ENCODE assay signal across 8 mouse cellular contexts in the genomic region with DNA sequence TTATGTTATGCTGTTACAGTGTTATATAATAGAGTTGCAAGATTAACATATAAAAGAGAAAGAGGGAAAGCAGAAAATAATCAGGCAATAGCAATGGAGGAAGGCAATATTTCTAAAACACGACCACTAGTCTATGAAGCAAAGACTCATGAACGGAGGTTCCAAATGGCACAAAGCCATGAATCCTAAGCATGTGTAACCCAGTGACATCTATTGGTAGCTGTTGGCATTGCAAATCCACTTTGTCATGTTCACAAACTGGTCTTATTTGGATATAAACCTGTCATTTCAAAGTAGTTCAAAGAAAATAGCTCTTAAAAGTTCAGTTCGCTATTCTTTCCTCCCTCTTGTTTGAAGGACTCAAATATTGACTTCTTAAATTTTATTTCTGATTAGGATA.
DNase-seq lines count a peak whose midpoint lies in the region; ATAC-seq and TF ChIP-seq lines count a peak whose summit lies in the region.
"Had no signal": no experiment of that assay in that cellular context is flagged by ENCODE, and none has a peak within 500 bp of the region (broad histone marks: within the 10 kb centered on the region; RNA-seq: fewer than 3 reads in every experiment).

No protein-coding gene starts in this region.

- H3K4me2 ChIP-seq in intestine, postnatal 0 days (replicated peaks; ENCODE audit: low read depth) = no peak overlapping the region
- H3K4me2 ChIP-seq in intestine, embryonic 15.5 days (replicated peaks) = no peak overlapping the region
- no peak overlapping the region for H3K4me2 ChIP-seq in lung, embryonic 14.5 days
- H3K4me2 ChIP-seq: liver, embryonic 13.5 days had no signal

- no peak; the same call in 1 of the 2 replicates for TF ChIP-seq RAD21 in MEL (IDR thresholded peaks at IDR 0.05; ENCODE audit: low read depth, low read length)

- DNase-seq in MEL (ENCODE audit: low read depth, low spot score) = peak; percentile 11
- peak; percentile 4 to 63 for DNase-seq in heart, postnatal 14 days
- peak; percentile 89 for DNase-seq in lung, embryonic 14.5 days
- no peak for DNase-seq in B cell, adult 2 months
- DNase-seq: liver, embryonic 13.5 days had no signal

- H3K27ac ChIP-seq in intestine, postnatal 0 days (ENCODE audit: low read depth, low read length) = no peak overlapping the region
- no peak overlapping the region for H3K27ac ChIP-seq in intestine, embryonic 15.5 days
- H3K27ac ChIP-seq in MEL (ENCODE audit: control insufficient read depth, low read depth, low read length) = no peak overlapping the region
- H3K27ac ChIP-seq in lung, embryonic 14.5 days (ENCODE audit: low read depth) = no peak overlapping the region
- H3K27ac ChIP-seq: liver, embryonic 13.5 days had no signal

- H3K4me1 ChIP-seq in intestine, postnatal 0 days (replicated peaks; ENCODE audit: control insufficient read depth, insufficient read depth, low read length) = no peaks in the 10 kb centered on the region
- H3K4me1 ChIP-seq in intestine, embryonic 15.5 days (replicated peaks) = no peaks in the 10 kb centered on the region
- H3K4me1 ChIP-seq in MEL (ENCODE audit: control insufficient read depth in 1 of 2, insufficient read depth in 2 of 2, low read length in 2 of 2) = no peaks in the 10 kb centered on the region
- no peaks in the 10 kb centered on the region for H3K4me1 ChIP-seq in lung, embryonic 14.5 days (ENCODE audit: insufficient read depth)
- H3K4me1 ChIP-seq: liver, embryonic 13.5 days had no signal

- TF ChIP-seq EP300 in MEL (IDR thresholded peaks at IDR 0.05; ENCODE audit: low read depth in 1 of 2, low read length in 2 of 2) = no peak

- ATAC-seq in intestine, postnatal 0 days = no peak
- no peak for ATAC-seq in intestine, embryonic 15.5 days
- peak; percentile 62 for ATAC-seq in CD4-positive, CD25-positive, alpha-beta regulatory T cell, adult 4 months
- no peak for ATAC-seq in lung, embryonic 14.5 days (ENCODE audit: insufficient read depth)

- TF ChIP-seq POLR2A in MEL (IDR thresholded peaks at IDR 0.05; ENCODE audit: control insufficient read depth in 1 of 2, insufficient read depth in 1 of 2, low read depth in 1 of 2, low read length in 2 of 2, poor library complexity in 1 of 2) = no peak

- no peaks in the 10 kb centered on the region for H3K79me2 ChIP-seq in MEL (ENCODE audit: control insufficient read depth, insufficient read depth, low read length, poor library complexity)

- H3K36me3 ChIP-seq in intestine, postnatal 0 days (ENCODE audit: control insufficient read depth, insufficient read depth) = no peaks in the 10 kb centered on the region
- no peaks in the 10 kb centered on the region for H3K36me3 ChIP-seq in intestine, embryonic 15.5 days
- no peaks in the 10 kb centered on the region for H3K36me3 ChIP-seq in MEL (ENCODE audit: control insufficient read depth in 1 of 2, insufficient read depth in 2 of 2, low read length in 2 of 2)
- H3K36me3 ChIP-seq in lung, embryonic 14.5 days (ENCODE audit: insufficient read depth) = no peaks in the 10 kb centered on the region
- H3K36me3 ChIP-seq: liver, embryonic 13.5 days had no signal

- no peak overlapping the region for H3K9ac ChIP-seq in intestine, postnatal 0 days (ENCODE audit: low read depth, low read length)
- H3K9ac ChIP-seq in intestine, embryonic 15.5 days = no peak overlapping the region
- H3K9ac ChIP-seq in MEL (ENCODE audit: control insufficient read depth, low read depth, low read length, poor library complexity, severe bottlenecking) = no peak overlapping the region
- no peak overlapping the region for H3K9ac ChIP-seq in lung, embryonic 14.5 days
- H3K9ac ChIP-seq: liver, embryonic 13.5 days had no signal

- TF ChIP-seq CTCF in intestine, postnatal 0 days (IDR thresholded peaks at IDR 0.05; ENCODE audit: low read depth) = peak; percentile 65
- peak in 1 of 3 experiments; percentile 9; a peak in 1 of 6 replicates for TF ChIP-seq CTCF in MEL (IDR thresholded peaks at IDR 0.05 in 2 of 3, conservative IDR thresholded peaks at IDR 0.05 in 1 of 3; ENCODE audit: control insufficient read depth in 1 of 3, insufficient read depth in 1 of 3, low read depth in 2 of 3, low read length in 3 of 3, poor library complexity in 1 of 3, severe bottlenecking in 1 of 3)
- peak; percentile 63 for TF ChIP-seq CTCF in lung, embryonic 14.5 days (IDR thresholded peaks at IDR 0.05; ENCODE audit: low read depth)

- WGBS in intestine, postnatal 0 days = 37% methylated on average over 3 of the region's 3 CpGs
- WGBS in intestine, embryonic 15.5 days = 31% methylated on average over 3 of the region's 3 CpGs
- WGBS in lung, embryonic 14.5 days = 14% methylated on average over 3 of the region's 3 CpGs

- H3K27me3 ChIP-seq in intestine, postnatal 0 days (replicated peaks; ENCODE audit: control insufficient read depth, insufficient read depth, low read length) = no peaks in the 10 kb centered on the region
- no peaks in the 10 kb centered on the region for H3K27me3 ChIP-seq in intestine, embryonic 15.5 days (replicated peaks)
- H3K27me3 ChIP-seq in MEL (ENCODE audit: control insufficient read depth in 1 of 2, insufficient read depth in 2 of 2, low read length in 2 of 2) = no peaks in the 10 kb centered on the region
- H3K27me3 ChIP-seq in lung, embryonic 14.5 days (ENCODE audit: insufficient read depth, low read length) = no peaks in the 10 kb centered on the region
- H3K27me3 ChIP-seq: liver, embryonic 13.5 days had no signal

- intact Hi-C loops in heart, postnatal 14 days (cut with DNase I) = loop anchor here (5.0 kb wide), 1 partner anchor 442 kb away; no protein-coding TSS in a partner anchor

- H3K4me3 ChIP-seq in intestine, postnatal 0 days (ENCODE audit: low read depth, low read length) = no peak overlapping the region
- no peak overlapping the region for H3K4me3 ChIP-seq in intestine, embryonic 15.5 days (replicated peaks)
- H3K4me3 ChIP-seq in MEL (ENCODE audit: control insufficient read depth in 1 of 2, insufficient read depth in 1 of 2, low read depth in 2 of 2, low read length in 2 of 2) = no peak overlapping the region
- no peak overlapping the region for H3K4me3 ChIP-seq in lung, embryonic 14.5 days (ENCODE audit: low read depth, low read length)
- H3K4me3 ChIP-seq: liver, embryonic 13.5 days had no signal

- no peaks in the 10 kb centered on the region for H3K9me3 ChIP-seq in intestine, postnatal 0 days (ENCODE audit: control insufficient read depth)
- H3K9me3 ChIP-seq in intestine, embryonic 15.5 days = no peaks in the 10 kb centered on the region
- H3K9me3 ChIP-seq in MEL (replicated peaks; ENCODE audit: insufficient read depth, low read length) = no peaks in the 10 kb centered on the region
- no peaks in the 10 kb centered on the region for H3K9me3 ChIP-seq in lung, embryonic 14.5 days (ENCODE audit: low read depth, low read length)
- H3K9me3 ChIP-seq: liver, embryonic 13.5 days had no signal

TF ChIP-seq in MEL, 35 proteins besides CTCF, POLR2A, EP300 and RAD21:
- TF ChIP-seq ETS1 (IDR thresholded peaks at IDR 0.05; ENCODE audit: low read depth, low read length) = no peak
- no peak for TF ChIP-seq E2F4 (IDR thresholded peaks at IDR 0.05; ENCODE audit: borderline replicate concordance, low read depth, low read length)
- no peak for TF ChIP-seq UBTF (IDR thresholded peaks at IDR 0.05; ENCODE audit: borderline replicate concordance, insufficient read depth, low read depth, low read length)
- no peak for TF ChIP-seq TBP (IDR thresholded peaks at IDR 0.05; ENCODE audit: low read depth, low read length)
- no peak for TF ChIP-seq USF2 (IDR thresholded peaks at IDR 0.05; ENCODE audit: borderline replicate concordance in 1 of 2, insufficient read depth in 1 of 2, low read depth in 1 of 2, low read length in 2 of 2)
- no peak for TF ChIP-seq KAT2A (conservative IDR thresholded peaks at IDR 0.05; ENCODE audit: low read depth, low read length)
- no peak for TF ChIP-seq TCF12 (IDR thresholded peaks at IDR 0.05; ENCODE audit: low read depth, low read length)
- no peak for TF ChIP-seq MYC (IDR thresholded peaks at IDR 0.05; ENCODE audit: low read depth, low read length)
- no peak for TF ChIP-seq ZC3H11A (IDR thresholded peaks at IDR 0.05; ENCODE audit: low read depth, low read length)
- no peak for TF ChIP-seq JUND (IDR thresholded peaks at IDR 0.05; ENCODE audit: low read depth, low read length)
- no peak for TF ChIP-seq BHLHE40 (IDR thresholded peaks at IDR 0.05; ENCODE audit: borderline replicate concordance, low read depth, low read length)
- TF ChIP-seq GATA1 (IDR thresholded peaks at IDR 0.05; ENCODE audit: low read depth, low read length) = no peak
- no peak for TF ChIP-seq ZKSCAN1 (IDR thresholded peaks at IDR 0.05; ENCODE audit: low read depth, low read length)
- TF ChIP-seq RCOR1 (IDR thresholded peaks at IDR 0.05; ENCODE audit: low read depth, low read length) = no peak
- TF ChIP-seq MYB (IDR thresholded peaks at IDR 0.05; ENCODE audit: low read depth, low read length) = no peak
- TF ChIP-seq GABPA (IDR thresholded peaks at IDR 0.05; ENCODE audit: low read depth, low read length) = no peak
- no peak for TF ChIP-seq ELF1 (IDR thresholded peaks at IDR 0.05; ENCODE audit: low read depth, low read length)

Comparison
In these comparisons a context has a peak if more than half of its experiments do, and no peak if none do; other contexts are left out.
1. DNase-seq: peak in MEL (single experiment), heart, postnatal 14 days (2 of 2) and lung, embryonic 14.5 days (single experiment); none in B cell, adult 2 months (0 of 2).